Mouse (Mus musculus) limb, embryonic 10.5 days (tissue): Measurements from ENCODE around the gene Gmds. TPM values are rescaled to one million over a fixed set of nuclear protein-coding genes. Genes with fewer than 3 reads are reported as not detected.

ENCODE experiments used
- DNase-seq: peaks from one replicate; pipeline ENCODE4 v3.0.0-alpha.2; 2017; ENCODE audit warnings: low spot score
- H3K27ac ChIP-seq: fragments of 300-500 bp; sonication (generic); 2 replicates; pipeline ENCODE4 v1.5.1; 2016; ENCODE audit warnings: mild to moderate bottlenecking
- H3K27me3 ChIP-seq: fragments of 300-500 bp; sonication (generic); 2 replicates; pipeline ENCODE4 v1.6.1; 2016; ENCODE audit warnings: low read depth, mild to moderate bottlenecking; ENCODE audit not compliant: poor library complexity, severe bottlenecking
- H3K36me3 ChIP-seq: fragments of 300-500 bp; sonication (generic); 2 replicates; pipeline ENCODE4 v1.6.1; 2016; ENCODE audit warnings: mild to moderate bottlenecking, moderate library complexity
- H3K4me1 ChIP-seq: fragments of 300-500 bp; sonication (generic); 2 replicates; pipeline ENCODE4 v1.6.1; 2016
- H3K4me3 ChIP-seq: fragments of 300-500 bp; sonication (generic); 2 replicates; pipeline ENCODE4 v1.5.1; 2016; ENCODE audit warnings: mild to moderate bottlenecking, moderate library complexity
- H3K9me3 ChIP-seq: fragments of 300-500 bp; sonication (generic); replicated peaks from 2 replicates; pipeline ENCODE4 v1.6.1; 2016; ENCODE audit warnings: mild to moderate bottlenecking
- WGBS: fragments of 180-500 bp; shearing (Covaris S2); methylation state at CpG from one replicate; pipeline ENCODE4 v1.1.7; 2016; 5-methylcytosine and 5-hydroxymethylcytosine counted together
- polyA plus RNA-seq: library from polyadenylated mRNA; unstranded; fragments of >200 nt; fragmentation: Nextera tagmentation; extraction: Ambion mirVana; gene quantifications from 2 replicates; pipeline ENCODE4 v1.2.1, GENCODE M21; 2016

The Gmds gene
- polyA plus RNA-seq, 1 experiment from 2014 or later, result 22.9 TPM

GRCm38 (mm10) chr13:31805831-31806427, 532.6 kb downstream of the Gmds start:
- peaks cover 4% of the 10 kb centered on the region; the same call in 1 of the 2 replicates for H3K36me3 ChIP-seq
- H3K4me3 ChIP-seq, result peak overlapping the region; percentile 73
- H3K4me1 ChIP-seq, result peaks cover 74% of the 10 kb centered on the region
- peaks cover 99% of the 10 kb centered on the region for H3K27me3 ChIP-seq
- H3K27ac ChIP-seq, result peak overlapping the region; percentile 82
- under 1% methylated on average over 34 of the region's 34 CpGs for WGBS
- no peak for DNase-seq
- H3K9me3 ChIP-seq, result no peaks in the 10 kb centered on the region

GRCm38 (mm10) chr13:31804571-31804970, 534.0 kb downstream of the Gmds start:
- DNase-seq, result no peak
- Histone ChIP-seq H3K9me3 (no peaks in the 10 kb centered on the region), H3K4me3 (no peak overlapping the region), H3K4me1 (peaks cover 80% of the 10 kb centered on the region), H3K27ac (no peak overlapping the region), H3K27me3 (peaks cover 99% of the 10 kb centered on the region), H3K36me3 (peaks cover 4% of the 10 kb centered on the region; the same call in 1 of the 2 replicates)
- 2% methylated on average over 7 of the region's 7 CpGs for whole genome bisulfite sequencing

GRCm38 (mm10) chr13:31803166-31804093, 535.1 kb downstream of the Gmds start:
- Histone ChIP-seq H3K4me3 (peak overlapping the region; percentile 27), H3K27ac (no peak overlapping the region; the same call in 1 of the 2 replicates), H3K4me1 (peaks cover 83% of the 10 kb centered on the region), H3K9me3 (no peaks in the 10 kb centered on the region), H3K36me3 (peaks cover 3% of the 10 kb centered on the region; the same call in 1 of the 2 replicates), H3K27me3 (peaks cover 99% of the 10 kb centered on the region)
- peak; percentile 59 for DNase-seq
- under 1% methylated on average over 30 of the region's 31 CpGs for WGBS

- H3K36me3 ChIP-seq, result no peaks in the 10 kb centered on the region
- no peak overlapping the region for H3K4me3 ChIP-seq
- H3K4me1 ChIP-seq, result peaks cover 83% of the 10 kb centered on the region
- H3K27ac ChIP-seq, result no peak overlapping the region
- peaks cover 99% of the 10 kb centered on the region for H3K27me3 ChIP-seq
- no peaks in the 10 kb centered on the region for H3K9me3 ChIP-seq
- DNase-seq, result no peak
- WGBS, result 4% methylated on average over 5 of the region's 5 CpGs
These were observed 536.1 kb downstream of the Gmds start for GRCm38 (mm10) chr13:31802447-31802846.

GRCm38 (mm10) chr13:31801703-31802305, 536.7 kb downstream of the Gmds start:
- H3K4me3 ChIP-seq, result peak overlapping the region; percentile 44
- peak overlapping the region; percentile 73 for H3K27ac ChIP-seq
- H3K4me1 ChIP-seq, result peaks cover 79% of the 10 kb centered on the region
- 1% methylated on average over 25 of the region's 25 CpGs for WGBS
- H3K36me3 ChIP-seq, result no peaks in the 10 kb centered on the region
- DNase-seq, result peak; percentile 50
- peaks cover 98% of the 10 kb centered on the region for H3K27me3 ChIP-seq
- no peaks in the 10 kb centered on the region for H3K9me3 ChIP-seq

- H3K27ac ChIP-seq, result peak overlapping the region; percentile 73
- H3K4me3 ChIP-seq, result peak overlapping the region; percentile 44
- peaks cover 98% of the 10 kb centered on the region for H3K27me3 ChIP-seq
- WGBS, result 1% methylated on average over 43 of the region's 43 CpGs
- no peaks in the 10 kb centered on the region for H3K36me3 ChIP-seq
- peak; percentile 94 for DNase-seq
- H3K9me3 ChIP-seq, result no peaks in the 10 kb centered on the region
- H3K4me1 ChIP-seq, result peaks cover 71% of the 10 kb centered on the region
These were observed 537.7 kb downstream of the Gmds start for GRCm38 (mm10) chr13:31800581-31801576.

GRCm38 (mm10) chr13:31798075-31798474, 540.5 kb downstream of the Gmds start:
- WGBS, result 9% methylated on average over 9 of the region's 9 CpGs
- Histone ChIP-seq H3K4me1 (peaks cover 52% of the 10 kb centered on the region), H3K36me3 (no peaks in the 10 kb centered on the region), H3K27ac (0 out of 2 replicates have a peak overlapping the region, but pooled peaks have one; percentile 34), H3K4me3 (no peak overlapping the region), H3K9me3 (no peaks in the 10 kb centered on the region), H3K27me3 (peaks cover 96% of the 10 kb centered on the region)
- no peak for DNase-seq

GRCm38 (mm10) chr13:31797346-31797745, 541.2 kb downstream of the Gmds start:
- peaks cover 94% of the 10 kb centered on the region for H3K27me3 ChIP-seq

GRCm38 (mm10) chr13:31793163-31793562, 545.4 kb downstream of the Gmds start:
- no peak for DNase-seq
- Histone ChIP-seq H3K36me3 (no peaks in the 10 kb centered on the region), H3K4me1 (peaks cover 18% of the 10 kb centered on the region), H3K27me3 (peaks cover 63% of the 10 kb centered on the region), H3K27ac (no peak overlapping the region), H3K9me3 (no peaks in the 10 kb centered on the region), H3K4me3 (no peak overlapping the region)
- 28% methylated on average over 5 of the region's 5 CpGs for WGBS

More at GRCm38 (mm10) chr13:31797346-31797745, 541.2 kb downstream of the Gmds start:
- Histone ChIP-seq H3K36me3 (no peaks in the 10 kb centered on the region), H3K27ac (peak overlapping the region; percentile 46; the same call in 1 of the 2 replicates), H3K4me3 (no peak overlapping the region), H3K4me1 (peaks cover 48% of the 10 kb centered on the region), H3K9me3 (no peaks in the 10 kb centered on the region)
- no peak for DNase-seq
- WGBS, result 69% methylated on average over 10 of the region's 10 CpGs

GRCm38 (mm10) chr13:31792480-31793132, 545.9 kb downstream of the Gmds start:
- no peaks in the 10 kb centered on the region for H3K36me3 ChIP-seq
- no peak overlapping the region for H3K4me3 ChIP-seq
- H3K27ac ChIP-seq, result no peak overlapping the region
- 21% methylated on average over 17 of the region's 17 CpGs for WGBS
- peaks cover 58% of the 10 kb centered on the region for H3K27me3 ChIP-seq
- peaks cover 13% of the 10 kb centered on the region for H3K4me1 ChIP-seq
- no peaks in the 10 kb centered on the region for H3K9me3 ChIP-seq
- DNase-seq, result peak; percentile 87

- no peak for DNase-seq
- H3K4me1 ChIP-seq, result no peaks in the 10 kb centered on the region
- H3K9me3 ChIP-seq, result no peaks in the 10 kb centered on the region
- no peak overlapping the region for H3K27ac ChIP-seq
- H3K36me3 ChIP-seq, result no peaks in the 10 kb centered on the region
- H3K27me3 ChIP-seq, result peaks cover 22% of the 10 kb centered on the region
- no peak overlapping the region for H3K4me3 ChIP-seq
- WGBS, result 69% methylated on average over 7 of the region's 7 CpGs
These were observed 553.8 kb downstream of the Gmds start for GRCm38 (mm10) chr13:31784757-31785156.
